Mouse (Mus musculus): ENCODE measurements around the gene Napsa. TPM values are rescaled to one million over a fixed set of nuclear protein-coding genes. Genes with fewer than 3 reads are reported as not detected.

Gene Napsa
- polyA plus RNA-seq, 1 experiment from 2014 or later: 0.55 TPM

DNA sequence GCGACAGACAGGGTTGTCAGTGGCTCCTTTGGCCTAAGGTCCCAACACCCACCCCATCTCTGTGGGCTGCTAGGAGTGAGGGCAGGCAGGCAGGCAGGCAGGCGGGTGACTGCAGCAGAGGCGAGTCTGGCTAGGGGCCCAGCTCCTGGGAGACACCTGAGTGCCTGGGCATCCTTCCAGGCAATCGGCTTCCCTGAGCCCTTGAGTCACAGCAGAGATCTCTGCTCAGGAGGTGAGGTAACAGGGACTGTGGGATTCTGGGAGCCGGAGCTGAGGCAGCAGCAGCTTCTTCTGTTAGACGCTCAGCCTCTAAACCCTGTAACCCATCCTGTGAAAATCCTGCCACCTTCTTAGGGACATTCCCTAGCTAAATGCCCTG is 35.6 kb upstream of the Napsa start:
- TF ChIP-seq EP300 (optimal IDR thresholded peaks at IDR 0.05) (no peak), CTCF (IDR thresholded peaks at IDR 0.05; ENCODE audit: low read depth) (no peak)
- peaks cover 13% of the 10 kb centered on the region; the same call in 1 of the 2 replicates for H3K36me3 ChIP-seq (ENCODE audit: control insufficient read depth, insufficient read depth, low read length)
- H3K4me2 ChIP-seq (replicated peaks; ENCODE audit: low read depth): no peak overlapping the region
- no peaks in the 10 kb centered on the region for H3K9me3 ChIP-seq (ENCODE audit: control insufficient read depth, low read length)
- no peaks in the 10 kb centered on the region for H3K4me1 ChIP-seq (replicated peaks; ENCODE audit: control insufficient read depth, insufficient read depth)
- ATAC-seq (ENCODE audit: low FRiP score, low TSS enrichment) (no peak), DNase-seq (ENCODE audit: low spot score) (no peak)
- 72% methylated on average over 6 of the region's 6 CpGs for WGBS
- no peak overlapping the region for H3K27ac ChIP-seq (replicated peaks)
- no peaks in the 10 kb centered on the region for H3K27me3 ChIP-seq (ENCODE audit: control insufficient read depth, insufficient read depth, low read length)
- H3K4me3 ChIP-seq (ENCODE audit: low read depth, low read length): no peak overlapping the region
- H3K9ac ChIP-seq (ENCODE audit: low read length): no peak overlapping the region

DNA sequence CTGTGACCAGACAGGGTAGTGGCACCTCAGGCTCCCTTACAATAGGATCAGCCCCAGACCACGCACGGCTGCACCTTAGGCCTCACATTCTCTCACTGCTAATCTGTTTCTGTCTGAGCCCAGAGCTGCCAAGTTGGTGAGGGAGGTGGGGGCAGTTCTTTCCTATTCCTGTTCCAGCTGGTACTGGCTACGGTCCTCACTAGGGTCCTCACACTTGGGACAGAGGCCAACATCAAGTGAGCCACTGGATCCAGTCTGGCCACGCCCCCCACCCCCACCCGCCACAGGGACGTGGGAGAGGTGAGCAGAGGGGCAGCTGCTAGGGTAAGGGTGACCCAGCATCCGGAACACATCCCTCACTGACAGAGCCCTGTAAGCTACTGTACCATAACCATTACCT is 35.2 kb upstream of the Napsa start:
- Histone ChIP-seq H3K27me3 (ENCODE audit: control insufficient read depth, insufficient read depth, low read length) (no peaks in the 10 kb centered on the region), H3K27ac (replicated peaks) (no peak overlapping the region), H3K36me3 (ENCODE audit: control insufficient read depth, insufficient read depth, low read length) (peaks cover 13% of the 10 kb centered on the region; the same call in 1 of the 2 replicates), H3K4me2 (replicated peaks; ENCODE audit: low read depth) (no peak overlapping the region), H3K9me3 (ENCODE audit: control insufficient read depth, low read length) (no peaks in the 10 kb centered on the region), H3K4me3 (ENCODE audit: low read depth, low read length) (no peak overlapping the region), H3K9ac (ENCODE audit: low read length) (no peak overlapping the region), H3K4me1 (replicated peaks; ENCODE audit: control insufficient read depth, insufficient read depth) (no peaks in the 10 kb centered on the region)
- TF ChIP-seq EP300 (optimal IDR thresholded peaks at IDR 0.05) (no peak), CTCF (IDR thresholded peaks at IDR 0.05; ENCODE audit: low read depth) (no peak)
- 63% methylated on average over 7 of the region's 7 CpGs for WGBS
- no peak for DNase-seq (ENCODE audit: low spot score)
- no peak for ATAC-seq (ENCODE audit: low FRiP score, low TSS enrichment)

DNA sequence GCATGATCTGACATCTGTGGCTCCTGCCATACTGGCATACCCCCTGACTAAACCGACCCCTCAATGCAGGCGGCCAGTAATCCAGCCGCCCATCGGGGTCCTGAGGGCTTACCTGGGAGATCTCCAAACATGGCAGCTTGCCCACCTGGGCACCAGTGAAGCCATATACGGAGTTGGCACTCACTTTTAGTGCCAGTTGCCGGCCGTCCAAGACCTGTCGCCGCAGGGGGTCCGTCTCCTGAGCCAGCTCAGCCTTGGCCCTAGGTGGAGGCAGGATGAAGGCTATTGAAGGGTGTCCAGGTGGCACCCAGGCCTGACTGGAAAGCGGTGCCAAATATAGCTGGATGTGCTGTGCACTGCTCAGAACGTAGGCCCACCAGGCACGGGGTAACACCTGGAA is 34.7 kb upstream of the Napsa start:
- no peak overlapping the region for H3K27ac ChIP-seq (replicated peaks)
- no peak overlapping the region for H3K4me3 ChIP-seq (ENCODE audit: low read depth, low read length)
- no peak overlapping the region for H3K4me2 ChIP-seq (replicated peaks; ENCODE audit: low read depth)
- no peak for DNase-seq (ENCODE audit: low spot score)
- H3K9ac ChIP-seq (ENCODE audit: low read length): no peak overlapping the region
- TF ChIP-seq CTCF (IDR thresholded peaks at IDR 0.05; ENCODE audit: low read depth) (no peak), EP300 (optimal IDR thresholded peaks at IDR 0.05) (no peak)
- WGBS: 87% methylated on average over 13 of the region's 13 CpGs
- H3K27me3 ChIP-seq (ENCODE audit: control insufficient read depth, insufficient read depth, low read length): no peaks in the 10 kb centered on the region
- ATAC-seq (ENCODE audit: low FRiP score, low TSS enrichment): no peak
- H3K4me1 ChIP-seq (replicated peaks; ENCODE audit: control insufficient read depth, insufficient read depth): no peaks in the 10 kb centered on the region
- H3K36me3 ChIP-seq (ENCODE audit: control insufficient read depth, insufficient read depth, low read length): peaks cover 13% of the 10 kb centered on the region; the same call in 1 of the 2 replicates
- H3K9me3 ChIP-seq (ENCODE audit: control insufficient read depth, low read length): no peaks in the 10 kb centered on the region

DNA sequence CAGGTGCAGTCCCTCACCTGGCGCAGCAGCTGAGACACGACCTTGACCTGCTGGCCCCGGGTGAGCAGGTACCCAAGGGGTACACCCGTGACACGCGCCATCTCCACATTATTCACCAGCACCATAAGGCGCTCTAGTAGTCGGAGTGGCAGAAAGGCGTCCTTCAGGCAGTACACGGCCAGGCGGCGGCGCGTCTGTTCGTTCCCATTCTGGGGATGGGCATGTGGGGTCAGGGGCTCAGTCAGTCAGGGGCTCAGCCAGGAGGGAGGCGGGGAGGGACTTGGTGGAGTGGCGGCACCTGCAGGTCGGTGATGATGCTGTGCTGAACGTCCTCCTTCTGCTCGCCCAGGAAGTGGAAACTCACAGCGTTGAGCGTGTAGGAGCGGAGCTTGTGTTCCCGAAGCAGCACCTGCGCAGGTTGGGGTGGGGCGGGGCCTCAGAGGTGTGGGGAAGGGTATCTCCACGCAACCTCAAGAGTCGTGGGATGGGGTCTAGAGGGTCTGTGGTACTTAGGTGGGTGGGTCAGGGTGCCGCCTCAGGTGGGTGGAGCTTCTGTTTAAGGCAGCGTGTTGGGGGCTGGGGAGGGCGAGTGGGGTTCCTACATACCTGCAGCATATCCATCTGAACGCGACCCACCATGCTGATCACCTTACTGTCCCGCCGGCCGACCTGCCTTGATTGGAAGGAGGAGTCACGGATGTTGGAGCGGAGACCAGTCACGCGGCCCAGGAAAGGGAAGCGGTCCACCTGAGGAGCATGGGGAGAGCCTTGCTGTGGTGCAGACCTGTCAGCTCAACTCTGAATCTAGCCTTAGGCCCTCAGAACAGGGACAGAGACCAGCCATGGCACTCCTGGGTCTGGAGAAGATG is 33.2 kb upstream of the Napsa start:
- Histone ChIP-seq H3K27me3 (ENCODE audit: control insufficient read depth, insufficient read depth, low read length) (no peaks in the 10 kb centered on the region), H3K9ac (ENCODE audit: low read length) (no peak overlapping the region), H3K4me1 (replicated peaks; ENCODE audit: control insufficient read depth, insufficient read depth) (no peaks in the 10 kb centered on the region), H3K36me3 (ENCODE audit: control insufficient read depth, insufficient read depth, low read length) (peaks cover 13% of the 10 kb centered on the region; the same call in 1 of the 2 replicates), H3K4me2 (replicated peaks; ENCODE audit: low read depth) (no peak overlapping the region), H3K4me3 (ENCODE audit: low read depth, low read length) (no peak overlapping the region), H3K27ac (replicated peaks) (no peak overlapping the region), H3K9me3 (ENCODE audit: control insufficient read depth, low read length) (no peaks in the 10 kb centered on the region)
- WGBS: 91% methylated on average over 41 of the region's 41 CpGs
- ATAC-seq (ENCODE audit: low FRiP score, low TSS enrichment): no peak
- DNase-seq (ENCODE audit: low spot score): no peak
- TF ChIP-seq CTCF (IDR thresholded peaks at IDR 0.05; ENCODE audit: low read depth): no peak
- no peak for TF ChIP-seq EP300 (optimal IDR thresholded peaks at IDR 0.05)

DNA sequence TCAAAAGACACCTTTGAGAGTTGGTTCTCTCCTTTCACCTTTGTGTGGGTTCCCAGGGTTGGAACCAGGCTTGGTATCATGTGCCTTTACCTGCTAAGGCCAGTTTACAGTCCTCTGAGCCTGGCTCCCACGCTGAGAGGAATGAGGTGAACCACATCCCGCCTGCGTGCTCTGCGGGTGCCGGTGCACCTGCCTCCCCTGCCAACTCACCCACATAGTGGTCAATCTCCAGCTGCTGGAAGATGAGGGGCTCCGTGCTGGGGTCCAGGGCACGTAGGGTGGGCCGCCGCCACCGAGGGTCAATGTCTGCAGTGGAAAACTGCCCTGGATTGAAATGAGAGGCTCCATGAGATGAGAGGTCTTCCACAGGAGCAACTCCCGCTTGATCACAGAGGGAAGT is 29.6 kb upstream of the Napsa start:
- no peak for ATAC-seq (ENCODE audit: low FRiP score, low TSS enrichment)
- no peaks in the 10 kb centered on the region for H3K9me3 ChIP-seq (ENCODE audit: control insufficient read depth, low read length)
- H3K4me3 ChIP-seq (ENCODE audit: low read depth, low read length): no peak overlapping the region
- no peak overlapping the region for H3K27ac ChIP-seq (replicated peaks)
- DNase-seq (ENCODE audit: low spot score): no peak
- H3K27me3 ChIP-seq (ENCODE audit: control insufficient read depth, insufficient read depth, low read length): no peaks in the 10 kb centered on the region
- no peak overlapping the region for H3K4me2 ChIP-seq (replicated peaks; ENCODE audit: low read depth)
- peaks cover 13% of the 10 kb centered on the region; the same call in 1 of the 2 replicates for H3K36me3 ChIP-seq (ENCODE audit: control insufficient read depth, insufficient read depth, low read length)
- 93% methylated on average over 11 of the region's 11 CpGs for WGBS
- H3K9ac ChIP-seq (ENCODE audit: low read length): no peak overlapping the region
- TF ChIP-seq EP300 (optimal IDR thresholded peaks at IDR 0.05): no peak
- TF ChIP-seq CTCF (IDR thresholded peaks at IDR 0.05; ENCODE audit: low read depth): no peak
- no peaks in the 10 kb centered on the region; the same call in 1 of the 2 replicates for H3K4me1 ChIP-seq (replicated peaks; ENCODE audit: control insufficient read depth, insufficient read depth)

DNA sequence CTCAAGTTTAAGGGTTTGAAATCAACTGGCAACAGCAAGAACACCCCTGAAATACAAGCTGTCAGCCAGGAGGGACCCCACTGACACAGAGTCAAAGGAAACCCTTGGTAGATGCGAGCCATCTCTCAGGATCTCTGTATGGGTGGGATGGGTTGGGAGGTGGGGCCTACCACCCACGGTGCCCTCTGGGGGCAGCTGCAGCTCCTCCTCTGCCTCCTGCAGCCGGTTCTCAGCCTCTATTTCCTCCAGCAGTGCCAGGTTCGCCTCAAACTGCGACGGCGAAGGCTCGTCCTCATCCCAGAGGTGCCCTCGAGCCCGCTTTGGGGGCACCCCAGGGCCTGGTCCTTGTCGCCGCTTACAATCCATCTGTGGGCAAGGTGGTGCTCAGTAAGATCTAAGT is 29.1 kb upstream of the Napsa start:
- 75% methylated on average over 12 of the region's 12 CpGs for WGBS
- Histone ChIP-seq H3K36me3 (ENCODE audit: control insufficient read depth, insufficient read depth, low read length) (peaks cover 11% of the 10 kb centered on the region; the same call in 1 of the 2 replicates), H3K27ac (replicated peaks) (no peak overlapping the region), H3K4me2 (replicated peaks; ENCODE audit: low read depth) (no peak overlapping the region), H3K27me3 (ENCODE audit: control insufficient read depth, insufficient read depth, low read length) (no peaks in the 10 kb centered on the region), H3K4me3 (ENCODE audit: low read depth, low read length) (no peak overlapping the region), H3K9me3 (ENCODE audit: control insufficient read depth, low read length) (no peaks in the 10 kb centered on the region), H3K4me1 (replicated peaks; ENCODE audit: control insufficient read depth, insufficient read depth) (no peaks in the 10 kb centered on the region; the same call in 1 of the 2 replicates), H3K9ac (ENCODE audit: low read length) (no peak overlapping the region)
- DNase-seq (ENCODE audit: low spot score): no peak
- TF ChIP-seq CTCF (IDR thresholded peaks at IDR 0.05; ENCODE audit: low read depth) (no peak), EP300 (optimal IDR thresholded peaks at IDR 0.05) (no peak)
- ATAC-seq (ENCODE audit: low FRiP score, low TSS enrichment): no peak

Data from stomach, postnatal 0 days (tissue).